Mouse (Mus musculus) right cerebral cortex, postnatal 25 days (tissue): ENCODE data around the gene Vamp8.

Experiments used
- DNase-seq: peaks from one replicate; pipeline ENCODE4 v3.0.0; 2022

Vamp8 gene

GRCm38 (mm10) chr6:72401875-72402274 is 11.4 kb upstream of the Vamp8 start:
- peak; percentile 33 for DNase-seq

GRCm38 (mm10) chr6:72399967-72400366 is 9.5 kb upstream of the Vamp8 start:
- DNase-seq, result no peak

- DNase-seq, result no peak
Observed at GRCm38 (mm10) chr6:72396837-72397251, 6.3 kb upstream of the Vamp8 start.

DNA sequence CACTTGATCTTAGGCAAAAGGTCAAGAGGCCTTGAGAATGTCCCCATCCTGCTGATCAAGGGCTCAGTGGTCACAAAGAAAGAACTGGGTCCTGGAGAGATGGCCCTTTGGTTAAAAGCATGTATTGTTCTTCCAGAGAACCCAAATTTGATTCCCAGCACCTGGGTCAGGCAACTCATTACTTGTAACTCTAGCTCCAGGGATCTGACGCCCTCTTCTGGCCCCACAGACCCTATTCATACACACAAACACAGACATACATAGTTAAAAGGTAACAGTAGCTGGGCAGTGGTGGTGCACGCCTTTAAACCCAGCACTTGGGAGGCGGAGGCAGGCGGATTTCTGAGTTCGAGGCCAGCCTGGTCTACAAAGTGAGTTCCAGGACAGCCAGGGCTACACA is 1.8 kb upstream of the Vamp8 start:
- DNase-seq, result no peak

- no peak for DNase-seq
Observed at GRCm38 (mm10) chr6:72390795-72391521, 455 bp upstream of the Vamp8 start.

DNA sequence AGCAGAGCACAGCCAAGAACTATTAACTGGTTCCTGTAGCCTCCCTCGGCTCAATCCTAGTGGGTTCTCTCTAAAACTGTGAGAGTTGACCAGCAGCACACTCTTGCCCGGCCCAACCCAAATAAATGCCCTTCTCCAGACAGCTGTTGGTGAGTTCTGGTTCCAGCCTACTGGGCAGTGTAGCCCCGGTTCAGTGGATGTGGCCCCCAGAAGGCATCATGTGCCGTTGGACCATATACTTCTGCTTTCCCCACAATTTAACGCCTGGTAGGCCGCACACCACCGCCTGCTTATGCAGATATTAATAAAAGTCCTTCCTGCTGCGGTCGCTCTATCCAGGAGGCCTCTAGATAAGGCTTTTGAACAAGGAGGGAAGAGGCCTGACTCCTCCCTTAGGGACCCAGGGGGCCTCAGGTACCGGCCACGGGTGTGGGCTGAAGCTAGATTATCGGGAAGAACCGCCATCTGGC is 997 bp downstream of the Vamp8 start:
- DNase-seq, result peak; percentile 8

GRCm38 (mm10) chr6:72388791-72389329 is 1.6 kb downstream of the Vamp8 start:
- DNase-seq, result no peak

GRCm38 (mm10) chr6:72388266-72388665 is 2.2 kb downstream of the Vamp8 start:
- DNase-seq, result no peak

- DNase-seq, result no peak
Observed at GRCm38 (mm10) chr6:72387816-72388215, 2.7 kb downstream of the Vamp8 start.

GRCm38 (mm10) chr6:72386561-72386960 is 3.9 kb downstream of the Vamp8 start:
- no peak for DNase-seq

- no peak for DNase-seq
Observed at GRCm38 (mm10) chr6:72385258-72385657, 5.2 kb downstream of the Vamp8 start.

- DNase-seq, result no peak
Observed at GRCm38 (mm10) chr6:72383952-72384351, 6.6 kb downstream of the Vamp8 start.

GRCm38 (mm10) chr6:72383142-72383820 is 7.2 kb downstream of the Vamp8 start:
- no peak for DNase-seq

- no peak for DNase-seq
Observed at GRCm38 (mm10) chr6:72382494-72382893, 8.0 kb downstream of the Vamp8 start.

- peak; percentile 42 for DNase-seq
Observed at GRCm38 (mm10) chr6:72380131-72380770, 10.3 kb downstream of the Vamp8 start, which contains the start of gene Vamp5. Gene Vamp5, minus strand, starts transcription at chr6:72380468.

GRCm38 (mm10) chr6:72379377-72380130 is 10.9 kb downstream of the Vamp8 start:
- DNase-seq, result no peak

DNA sequence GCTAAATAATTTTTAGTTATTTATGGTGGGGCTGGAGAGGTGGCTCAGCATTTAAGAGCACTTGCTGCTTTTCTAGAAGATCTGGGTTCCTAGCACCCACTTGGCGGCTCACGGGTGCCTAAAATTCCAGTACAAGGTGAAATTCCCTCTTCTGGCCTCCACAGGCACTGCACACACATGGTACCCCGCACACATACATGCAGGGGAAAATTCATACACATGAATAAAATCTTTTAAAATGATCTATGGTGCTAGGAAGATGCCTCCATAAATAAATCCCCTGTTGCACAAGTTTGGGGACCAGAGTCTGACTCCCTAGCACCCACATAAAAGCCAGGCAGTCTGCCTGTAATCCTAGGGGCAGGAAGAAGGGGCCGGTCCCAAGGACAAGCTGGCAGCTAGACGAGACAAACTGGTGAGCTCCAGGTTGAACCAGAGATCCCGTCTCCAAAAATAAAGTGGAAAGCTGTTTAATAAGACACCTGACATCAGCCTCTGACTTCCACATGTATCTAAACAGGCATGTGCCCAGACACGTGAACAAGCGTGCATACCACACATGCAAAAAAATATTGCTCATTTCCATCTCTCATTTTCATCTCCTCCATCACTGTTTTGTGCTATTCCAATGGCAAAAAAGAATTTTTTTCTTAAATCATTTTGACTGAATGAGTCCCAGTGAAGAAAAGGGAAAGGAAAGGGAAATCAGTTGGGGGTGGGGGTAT is 11.8 kb downstream of the Vamp8 start:
- no peak for DNase-seq

GRCm38 (mm10) chr6:72374820-72375563 is 15.5 kb downstream of the Vamp8 start:
- no peak for DNase-seq

GRCm38 (mm10) chr6:72374206-72374605 is 16.3 kb downstream of the Vamp8 start:
- DNase-seq, result no peak

DNA sequence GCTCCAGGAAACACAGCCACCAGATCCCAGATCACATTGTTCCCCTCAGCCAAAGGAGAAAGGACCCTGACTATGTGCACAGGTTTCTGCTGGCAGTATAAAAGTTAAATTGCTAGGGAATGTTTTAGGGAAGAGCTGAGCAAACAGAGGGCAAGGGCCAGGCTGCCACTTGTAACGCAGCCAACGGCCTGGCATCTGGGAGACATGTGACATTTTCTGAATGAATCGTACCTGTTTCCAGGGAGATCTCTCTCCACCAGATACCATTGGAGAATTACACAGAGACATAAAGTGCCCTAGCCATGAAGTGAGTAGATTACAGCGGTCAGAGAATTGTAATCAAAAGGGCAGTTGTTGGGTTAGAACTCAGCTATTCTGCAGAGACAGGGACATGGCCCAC is 17.3 kb downstream of the Vamp8 start:
- no peak for DNase-seq

- DNase-seq, result no peak
Observed at GRCm38 (mm10) chr6:72371571-72371970, 18.9 kb downstream of the Vamp8 start.
